Mouse (Mus musculus): ENCODE measurements around the gene Col6a1. TPM values are rescaled to one million over a fixed set of nuclear protein-coding genes. Genes with fewer than 3 reads are reported as not detected.

The Col6a1 gene
- polyA plus RNA-seq, 1 experiment = not detected

DNA sequence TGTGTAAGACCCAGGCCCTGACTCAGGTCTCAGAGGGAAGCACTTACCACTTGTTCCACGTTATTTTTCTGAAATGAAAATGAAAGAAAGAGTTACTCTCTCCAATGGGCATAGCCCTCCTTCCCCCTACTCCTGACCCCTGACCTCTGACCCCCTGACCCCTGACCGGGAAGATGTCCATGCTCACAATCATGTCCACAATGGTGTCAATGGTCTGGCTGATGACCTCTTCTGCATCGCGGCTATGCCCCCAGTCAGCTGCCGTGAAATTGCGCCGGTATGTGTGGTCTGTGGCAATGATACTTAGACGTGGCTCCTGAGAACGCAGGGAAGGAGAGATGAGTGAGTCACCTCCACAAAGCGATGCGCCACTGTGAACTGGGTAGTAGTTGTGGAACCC is 4.8 kb downstream of the Col6a1 start:
- H3K4me3 ChIP-seq (ENCODE audit: insufficient read depth, low read depth, low read length) = no peak overlapping the region
- TF ChIP-seq CTCF (IDR thresholded peaks at IDR 0.05; ENCODE audit: insufficient read depth, low read depth, low read length) = no peak
- TF ChIP-seq POLR2A (IDR thresholded peaks at IDR 0.05; ENCODE audit: insufficient read depth, low read depth, low read length) = no peak
- peaks cover 27% of the 10 kb centered on the region for H3K4me1 ChIP-seq (ENCODE audit: control insufficient read depth, insufficient read depth, low read length)
- 87% methylated on average over 11 of the region's 11 CpGs for WGBS
- no peak overlapping the region for H3K27ac ChIP-seq (ENCODE audit: insufficient read depth, low read depth, low read length)

GRCm38 (mm10) chr10:76717631-76718030 is 8.3 kb downstream of the Col6a1 start:
- Histone ChIP-seq H3K4me1 (ENCODE audit: control insufficient read depth, insufficient read depth, low read length) (0 out of 2 replicates have a peak, but pooled peaks cover 3% of the 10 kb centered on the region), H3K4me3 (ENCODE audit: insufficient read depth, low read depth, low read length) (no peak overlapping the region), H3K27ac (ENCODE audit: insufficient read depth, low read depth, low read length) (no peak overlapping the region)
- TF ChIP-seq POLR2A (IDR thresholded peaks at IDR 0.05; ENCODE audit: insufficient read depth, low read depth, low read length) (no peak), CTCF (IDR thresholded peaks at IDR 0.05; ENCODE audit: insufficient read depth, low read depth, low read length) (no peak)
- WGBS = 94% methylated on average over 4 of the region's 4 CpGs

- Histone ChIP-seq H3K4me1 (ENCODE audit: control insufficient read depth, insufficient read depth, low read length) (no peaks in the 10 kb centered on the region), H3K4me3 (ENCODE audit: insufficient read depth, low read depth, low read length) (no peak overlapping the region), H3K27ac (ENCODE audit: insufficient read depth, low read depth, low read length) (no peak overlapping the region)
- WGBS = 94% methylated on average over 7 of the region's 7 CpGs
- TF ChIP-seq POLR2A (IDR thresholded peaks at IDR 0.05; ENCODE audit: insufficient read depth, low read depth, low read length) (no peak), CTCF (IDR thresholded peaks at IDR 0.05; ENCODE audit: insufficient read depth, low read depth, low read length) (no peak)
These were observed 8.9 kb downstream of the Col6a1 start for GRCm38 (mm10) chr10:76717026-76717425.

DNA sequence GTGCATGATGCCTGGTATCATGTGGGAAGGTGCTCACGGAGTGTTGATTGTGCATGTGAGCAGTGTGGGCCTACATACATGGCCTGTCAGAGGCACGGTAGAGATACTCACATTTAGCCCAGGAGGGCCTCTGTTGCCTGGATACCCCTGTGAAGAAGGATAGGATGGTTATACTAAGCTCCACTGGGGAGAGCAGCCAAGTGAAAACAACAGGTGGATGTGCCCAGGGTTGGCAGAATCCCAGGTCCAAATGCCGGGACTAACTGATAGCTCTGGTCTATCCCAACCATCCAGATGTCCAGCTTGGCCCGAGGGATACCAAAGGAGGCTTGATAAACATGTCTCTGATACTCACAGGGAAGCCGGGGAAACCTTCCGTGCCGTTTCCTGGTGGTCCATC is 11.7 kb downstream of the Col6a1 start:
- Histone ChIP-seq H3K4me1 (ENCODE audit: control insufficient read depth, insufficient read depth, low read length) (no peaks in the 10 kb centered on the region), H3K4me3 (ENCODE audit: insufficient read depth, low read depth, low read length) (no peak overlapping the region), H3K27ac (ENCODE audit: insufficient read depth, low read depth, low read length) (no peak overlapping the region)
- TF ChIP-seq POLR2A (IDR thresholded peaks at IDR 0.05; ENCODE audit: insufficient read depth, low read depth, low read length) (no peak), CTCF (IDR thresholded peaks at IDR 0.05; ENCODE audit: insufficient read depth, low read depth, low read length) (no peak)
- 73% methylated on average over 7 of the region's 7 CpGs for WGBS

GRCm38 (mm10) chr10:76712500-76712899 is 13.5 kb downstream of the Col6a1 start:
- Histone ChIP-seq H3K4me1 (ENCODE audit: control insufficient read depth, insufficient read depth, low read length) (no peaks in the 10 kb centered on the region), H3K4me3 (ENCODE audit: insufficient read depth, low read depth, low read length) (no peak overlapping the region), H3K27ac (ENCODE audit: insufficient read depth, low read depth, low read length) (no peak overlapping the region)
- no peak for TF ChIP-seq CTCF (IDR thresholded peaks at IDR 0.05; ENCODE audit: insufficient read depth, low read depth, low read length)
- no peak for TF ChIP-seq POLR2A (IDR thresholded peaks at IDR 0.05; ENCODE audit: insufficient read depth, low read depth, low read length)
- 78% methylated on average over 3 of the region's 3 CpGs for WGBS

DNA sequence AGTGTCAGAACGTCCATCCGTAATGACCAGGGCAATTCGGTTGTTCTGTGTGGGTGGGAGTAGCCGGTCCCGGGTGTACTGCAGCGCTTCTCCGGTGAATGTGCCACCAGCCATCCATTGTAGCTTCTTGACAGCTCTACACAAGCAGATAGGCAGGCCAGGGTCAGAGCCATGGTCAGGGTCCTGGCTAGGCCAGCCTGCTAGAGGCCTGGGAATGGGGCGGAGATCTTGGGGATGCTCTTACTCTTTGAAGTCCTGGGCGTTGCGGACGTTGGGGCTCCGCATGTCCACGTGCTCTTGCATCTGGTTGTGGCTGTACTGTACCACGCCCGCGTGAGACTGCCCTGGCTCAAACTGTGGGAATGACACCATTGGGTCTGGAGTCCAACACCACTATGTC is 14.6 kb downstream of the Col6a1 start:
- Histone ChIP-seq H3K4me3 (ENCODE audit: insufficient read depth, low read depth, low read length) (no peak overlapping the region), H3K4me1 (ENCODE audit: control insufficient read depth, insufficient read depth, low read length) (no peaks in the 10 kb centered on the region), H3K27ac (ENCODE audit: insufficient read depth, low read depth, low read length) (no peak overlapping the region)
- WGBS = 96% methylated on average over 16 of the region's 16 CpGs
- no peak for TF ChIP-seq CTCF (IDR thresholded peaks at IDR 0.05; ENCODE audit: insufficient read depth, low read depth, low read length)
- TF ChIP-seq POLR2A (IDR thresholded peaks at IDR 0.05; ENCODE audit: insufficient read depth, low read depth, low read length) = no peak

GRCm38 (mm10) chr10:76708465-76708864 is 17.5 kb downstream of the Col6a1 start:
- 80% methylated on average over 3 of the region's 3 CpGs for WGBS
- Histone ChIP-seq H3K4me3 (ENCODE audit: insufficient read depth, low read depth, low read length) (no peak overlapping the region), H3K27ac (ENCODE audit: insufficient read depth, low read depth, low read length) (no peak overlapping the region), H3K4me1 (ENCODE audit: control insufficient read depth, insufficient read depth, low read length) (no peaks in the 10 kb centered on the region)
- TF ChIP-seq POLR2A (IDR thresholded peaks at IDR 0.05; ENCODE audit: insufficient read depth, low read depth, low read length) = no peak

GRCm38 (mm10) chr10:76707584-76707983 is 18.4 kb downstream of the Col6a1 start:
- Histone ChIP-seq H3K4me1 (ENCODE audit: control insufficient read depth, insufficient read depth, low read length) (no peaks in the 10 kb centered on the region), H3K27ac (ENCODE audit: insufficient read depth, low read depth, low read length) (no peak overlapping the region), H3K4me3 (ENCODE audit: insufficient read depth, low read depth, low read length) (no peak overlapping the region)
- TF ChIP-seq CTCF (IDR thresholded peaks at IDR 0.05; ENCODE audit: insufficient read depth, low read depth, low read length) (no peak), POLR2A (IDR thresholded peaks at IDR 0.05; ENCODE audit: insufficient read depth, low read depth, low read length) (no peak)
- WGBS = 97% methylated on average over 1 of the region's 1 CpGs

- no peak overlapping the region for H3K4me3 ChIP-seq (ENCODE audit: insufficient read depth, low read depth, low read length)
- H3K27ac ChIP-seq (ENCODE audit: insufficient read depth, low read depth, low read length) = no peak overlapping the region
- H3K4me1 ChIP-seq (ENCODE audit: control insufficient read depth, insufficient read depth, low read length) = no peaks in the 10 kb centered on the region
- TF ChIP-seq POLR2A (IDR thresholded peaks at IDR 0.05; ENCODE audit: insufficient read depth, low read depth, low read length) (no peak), CTCF (IDR thresholded peaks at IDR 0.05; ENCODE audit: insufficient read depth, low read depth, low read length) (no peak)
- 81% methylated on average over 2 of the region's 2 CpGs for WGBS
These were observed 19.0 kb downstream of the Col6a1 start for GRCm38 (mm10) chr10:76707001-76707400.

GRCm38 (mm10) chr10:76704358-76704757 is 21.6 kb downstream of the Col6a1 start:
- 80% methylated on average over 3 of the region's 3 CpGs for WGBS
- Histone ChIP-seq H3K4me1 (ENCODE audit: control insufficient read depth, insufficient read depth, low read length) (no peaks in the 10 kb centered on the region), H3K4me3 (ENCODE audit: insufficient read depth, low read depth, low read length) (no peak overlapping the region), H3K27ac (ENCODE audit: insufficient read depth, low read depth, low read length) (no peak overlapping the region)
- TF ChIP-seq POLR2A (IDR thresholded peaks at IDR 0.05; ENCODE audit: insufficient read depth, low read depth, low read length) (no peak), CTCF (IDR thresholded peaks at IDR 0.05; ENCODE audit: insufficient read depth, low read depth, low read length) (no peak)
